Mouse (Mus musculus): ENCODE data around the gene Phldb3. TPM values are rescaled to one million over a fixed set of nuclear protein-coding genes. Genes with fewer than 3 reads are reported as not detected.

Phldb3 gene
- polyA plus RNA-seq (2015; fragmentation: Nextera tagmentation; extraction: Ambion mirVana), result 0.15 and 0.21 TPM in 2 replicates

GRCm38 (mm10) chr7:24610144-24610878 lies at the start of gene Phldb3:
Phldb3 (plus strand) TSS chr7:24610763.
- 5% methylated on average over 27 of the region's 27 CpGs for WGBS
- Histone ChIP-seq H3K4me1 (replicated peaks; ENCODE audit: control insufficient read depth, insufficient read depth, low read length) (peaks cover 9% of the 10 kb centered on the region), H3K27me3 (ENCODE audit: control insufficient read depth, insufficient read depth, low read depth, low read length) (peaks cover 31% of the 10 kb centered on the region), H3K27ac (ENCODE audit: low read length) (peak within 1 kb of the TSS; percentile 51), H3K4me3 (ENCODE audit: low read length) (peak within 1 kb of the TSS; percentile 59), H3K36me3 (ENCODE audit: control insufficient read depth, insufficient read depth, low read length) (no peaks in the 10 kb centered on the region), H3K9ac (ENCODE audit: low read length) (peak within 1 kb of the TSS; percentile 66), H3K4me2 (ENCODE audit: low read depth, low read length) (peak within 1 kb of the TSS; percentile 88), H3K9me3 (ENCODE audit: control insufficient read depth, low read length) (no peaks in the 10 kb centered on the region)
- peak; percentile 56 for ATAC-seq (ENCODE audit: low read depth)

GRCm38 (mm10) chr7:24561450-24561849 lies 49.1 kb upstream of the Phldb3 start:
- peaks cover 12% of the 10 kb centered on the region for H3K36me3 ChIP-seq (ENCODE audit: control insufficient read depth, insufficient read depth, low read length)
- no peaks in the 10 kb centered on the region for H3K4me1 ChIP-seq (replicated peaks; ENCODE audit: control insufficient read depth, insufficient read depth, low read length)
- no peak overlapping the region for H3K9ac ChIP-seq (ENCODE audit: low read length)
- no peak overlapping the region for H3K27ac ChIP-seq (ENCODE audit: low read length)
- no peak overlapping the region for H3K4me3 ChIP-seq (ENCODE audit: low read length)
- WGBS, result 85% methylated on average over 4 of the region's 4 CpGs
- no peak for ATAC-seq (ENCODE audit: low read depth)
- H3K4me2 ChIP-seq (ENCODE audit: low read depth, low read length), result no peak overlapping the region
- H3K27me3 ChIP-seq (ENCODE audit: control insufficient read depth, insufficient read depth, low read depth, low read length), result no peaks in the 10 kb centered on the region
- H3K9me3 ChIP-seq (ENCODE audit: control insufficient read depth, low read length), result no peaks in the 10 kb centered on the region

GRCm38 (mm10) chr7:24563191-24563836 lies 47.2 kb upstream of the Phldb3 start:
- H3K9ac ChIP-seq (ENCODE audit: low read length), result no peak overlapping the region
- H3K4me3 ChIP-seq (ENCODE audit: low read length), result no peak overlapping the region
- no peak overlapping the region for H3K4me2 ChIP-seq (ENCODE audit: low read depth, low read length)
- H3K36me3 ChIP-seq (ENCODE audit: control insufficient read depth, insufficient read depth, low read length), result peaks cover 24% of the 10 kb centered on the region
- ATAC-seq (ENCODE audit: low read depth), result no peak
- H3K27ac ChIP-seq (ENCODE audit: low read length), result no peak overlapping the region
- 91% methylated on average over 8 of the region's 8 CpGs for WGBS
- H3K4me1 ChIP-seq (replicated peaks; ENCODE audit: control insufficient read depth, insufficient read depth, low read length), result no peaks in the 10 kb centered on the region
- no peaks in the 10 kb centered on the region for H3K27me3 ChIP-seq (ENCODE audit: control insufficient read depth, insufficient read depth, low read depth, low read length)
- no peaks in the 10 kb centered on the region for H3K9me3 ChIP-seq (ENCODE audit: control insufficient read depth, low read length)

GRCm38 (mm10) chr7:24563837-24564206 lies 46.7 kb upstream of the Phldb3 start:
- no peak overlapping the region for H3K4me3 ChIP-seq (ENCODE audit: low read length)
- H3K4me1 ChIP-seq (replicated peaks; ENCODE audit: control insufficient read depth, insufficient read depth, low read length), result no peaks in the 10 kb centered on the region
- peaks cover 24% of the 10 kb centered on the region for H3K36me3 ChIP-seq (ENCODE audit: control insufficient read depth, insufficient read depth, low read length)
- no peak for ATAC-seq (ENCODE audit: low read depth)
- no peaks in the 10 kb centered on the region for H3K27me3 ChIP-seq (ENCODE audit: control insufficient read depth, insufficient read depth, low read depth, low read length)
- no peaks in the 10 kb centered on the region for H3K9me3 ChIP-seq (ENCODE audit: control insufficient read depth, low read length)
- H3K9ac ChIP-seq (ENCODE audit: low read length), result no peak overlapping the region
- WGBS, result 83% methylated on average over 4 of the region's 4 CpGs
- H3K27ac ChIP-seq (ENCODE audit: low read length), result no peak overlapping the region
- H3K4me2 ChIP-seq (ENCODE audit: low read depth, low read length), result no peak overlapping the region

- Histone ChIP-seq H3K9me3 (ENCODE audit: control insufficient read depth, low read length) (no peaks in the 10 kb centered on the region), H3K36me3 (ENCODE audit: control insufficient read depth, insufficient read depth, low read length) (peaks cover 24% of the 10 kb centered on the region), H3K27ac (ENCODE audit: low read length) (no peak overlapping the region), H3K4me2 (ENCODE audit: low read depth, low read length) (no peak overlapping the region), H3K27me3 (ENCODE audit: control insufficient read depth, insufficient read depth, low read depth, low read length) (no peaks in the 10 kb centered on the region), H3K4me1 (replicated peaks; ENCODE audit: control insufficient read depth, insufficient read depth, low read length) (no peaks in the 10 kb centered on the region), H3K9ac (ENCODE audit: low read length) (no peak overlapping the region), H3K4me3 (ENCODE audit: low read length) (no peak overlapping the region)
- ATAC-seq (ENCODE audit: low read depth), result peak; percentile 48; the same call in 1 of the 2 replicates
- WGBS, result 63% methylated on average over 6 of the region's 6 CpGs
Observed at GRCm38 (mm10) chr7:24564607-24565265, 45.8 kb upstream of the Phldb3 start.

GRCm38 (mm10) chr7:24565627-24566026 lies 44.9 kb upstream of the Phldb3 start:
- Histone ChIP-seq H3K36me3 (ENCODE audit: control insufficient read depth, insufficient read depth, low read length) (peaks cover 22% of the 10 kb centered on the region), H3K4me3 (ENCODE audit: low read length) (no peak overlapping the region), H3K27ac (ENCODE audit: low read length) (no peak overlapping the region), H3K4me1 (replicated peaks; ENCODE audit: control insufficient read depth, insufficient read depth, low read length) (no peaks in the 10 kb centered on the region), H3K4me2 (ENCODE audit: low read depth, low read length) (no peak overlapping the region), H3K27me3 (ENCODE audit: control insufficient read depth, insufficient read depth, low read depth, low read length) (no peaks in the 10 kb centered on the region), H3K9ac (ENCODE audit: low read length) (no peak overlapping the region), H3K9me3 (ENCODE audit: control insufficient read depth, low read length) (no peaks in the 10 kb centered on the region)
- 84% methylated on average over 11 of the region's 11 CpGs for WGBS
- no peak for ATAC-seq (ENCODE audit: low read depth)

GRCm38 (mm10) chr7:24566206-24566605 lies 44.4 kb upstream of the Phldb3 start:
- no peaks in the 10 kb centered on the region for H3K4me1 ChIP-seq (replicated peaks; ENCODE audit: control insufficient read depth, insufficient read depth, low read length)
- peaks cover 22% of the 10 kb centered on the region for H3K36me3 ChIP-seq (ENCODE audit: control insufficient read depth, insufficient read depth, low read length)
- no peaks in the 10 kb centered on the region for H3K27me3 ChIP-seq (ENCODE audit: control insufficient read depth, insufficient read depth, low read depth, low read length)
- no peak overlapping the region for H3K4me2 ChIP-seq (ENCODE audit: low read depth, low read length)
- H3K9ac ChIP-seq (ENCODE audit: low read length), result no peak overlapping the region
- ATAC-seq (ENCODE audit: low read depth), result no peak
- no peak overlapping the region for H3K4me3 ChIP-seq (ENCODE audit: low read length)
- no peak overlapping the region for H3K27ac ChIP-seq (ENCODE audit: low read length)
- no peaks in the 10 kb centered on the region for H3K9me3 ChIP-seq (ENCODE audit: control insufficient read depth, low read length)
- WGBS, result 90% methylated on average over 9 of the region's 9 CpGs

- Histone ChIP-seq H3K27me3 (ENCODE audit: control insufficient read depth, insufficient read depth, low read depth, low read length) (no peaks in the 10 kb centered on the region), H3K9ac (ENCODE audit: low read length) (no peak overlapping the region), H3K9me3 (ENCODE audit: control insufficient read depth, low read length) (no peaks in the 10 kb centered on the region), H3K4me3 (ENCODE audit: low read length) (no peak overlapping the region), H3K27ac (ENCODE audit: low read length) (no peak overlapping the region), H3K36me3 (ENCODE audit: control insufficient read depth, insufficient read depth, low read length) (peaks cover 22% of the 10 kb centered on the region), H3K4me2 (ENCODE audit: low read depth, low read length) (no peak overlapping the region), H3K4me1 (replicated peaks; ENCODE audit: control insufficient read depth, insufficient read depth, low read length) (no peaks in the 10 kb centered on the region)
- ATAC-seq (ENCODE audit: low read depth), result no peak
- 87% methylated on average over 4 of the region's 4 CpGs for WGBS
Observed at GRCm38 (mm10) chr7:24568512-24568911, 42.1 kb upstream of the Phldb3 start.

GRCm38 (mm10) chr7:24571071-24571470 lies 39.5 kb upstream of the Phldb3 start:
- no peak overlapping the region for H3K4me3 ChIP-seq (ENCODE audit: low read length)
- WGBS, result 62% methylated on average over 4 of the region's 4 CpGs
- H3K27ac ChIP-seq (ENCODE audit: low read length), result no peak overlapping the region
- H3K27me3 ChIP-seq (ENCODE audit: control insufficient read depth, insufficient read depth, low read depth, low read length), result no peaks in the 10 kb centered on the region
- no peaks in the 10 kb centered on the region for H3K9me3 ChIP-seq (ENCODE audit: control insufficient read depth, low read length)
- H3K36me3 ChIP-seq (ENCODE audit: control insufficient read depth, insufficient read depth, low read length), result peaks cover 21% of the 10 kb centered on the region
- H3K4me1 ChIP-seq (replicated peaks; ENCODE audit: control insufficient read depth, insufficient read depth, low read length), result no peaks in the 10 kb centered on the region
- no peak overlapping the region for H3K9ac ChIP-seq (ENCODE audit: low read length)
- no peak for ATAC-seq (ENCODE audit: low read depth)
- H3K4me2 ChIP-seq (ENCODE audit: low read depth, low read length), result no peak overlapping the region

All from lung, embryonic 16.5 days (tissue).